18 mouse cellular contexts compared by ENCODE assay signal in genomic region chr7:33982281-33982680, GRCm38 (mm10). TPM values are rescaled to one million over a fixed set of nuclear protein-coding genes. Genes with fewer than 3 reads are reported as not detected.
DNase-seq lines count a peak whose midpoint lies in the region; ATAC-seq and TF ChIP-seq lines count a peak whose summit lies in the region.
"Not testable (repeated sequence)": the region's sequence is repeated elsewhere in the genome, so short reads cannot be mapped to it uniquely, and the experiment has no call there.
"Had no signal": no experiment of that assay in that cellular context is flagged by ENCODE, and none has a peak within 500 bp of the region (broad histone marks: within the 10 kb centered on the region; RNA-seq: fewer than 3 reads in every experiment).

No protein-coding gene starts in this region.

- not testable (repeated sequence) for H3K27me3 ChIP-seq in liver, postnatal 0 days (ENCODE audit: insufficient read depth, low read length)

- H3K4me2 ChIP-seq in liver, postnatal 0 days (ENCODE audit: low read depth, low read length): not testable (repeated sequence)

- H3K36me3 ChIP-seq in liver, postnatal 0 days (replicated peaks; ENCODE audit: insufficient read depth, low read length): not testable (repeated sequence)

- TF ChIP-seq CTCF in liver, postnatal 0 days (IDR thresholded peaks at IDR 0.05; ENCODE audit: low read depth): peak; percentile 54

- H3K9ac ChIP-seq in liver, postnatal 0 days (replicated peaks): not testable (repeated sequence)

- TF ChIP-seq EP300 in liver, postnatal 0 days (IDR thresholded peaks at IDR 0.05; ENCODE audit: low read depth): not testable (repeated sequence)

- H3K9me3 ChIP-seq in liver, postnatal 0 days (ENCODE audit: low read length): not testable (repeated sequence)

- not testable (repeated sequence) for H3K27ac ChIP-seq in liver, postnatal 0 days (ENCODE audit: low read depth)

- not testable (repeated sequence) for H3K4me1 ChIP-seq in liver, postnatal 0 days (ENCODE audit: insufficient read depth)

- H3K4me3 ChIP-seq in liver, postnatal 0 days (ENCODE audit: low read depth, low read length): not testable (repeated sequence)

- not testable (repeated sequence) for ATAC-seq in liver, postnatal 0 days

- 24% methylated on average over 7 of the region's 9 CpGs for WGBS in liver, postnatal 0 days (ENCODE audit: insufficient replicate concordance)

- DNase-seq in R1 (ENCODE audit: low read depth, low spot score): peak; percentile 58
- DNase-seq in cerebellum, adult 8-10 months: peak; percentile 2
- DNase-seq in gastrocnemius, adult 18-20 months (ENCODE audit: low spot score): peak; percentile 12
- peak; percentile 14 for DNase-seq in induced T-regulatory cell, adult 2 months (ENCODE audit: low read depth)
- DNase-seq in layer of hippocampus, adult 11-12 months (ENCODE audit: low spot score): peak; percentile 20
- peak; percentile 37 for DNase-seq in liver, postnatal 0 days
- DNase-seq in retina, embryonic 14.5 days (ENCODE audit: low spot score): peak; percentile 63
- DNase-seq in urinary bladder, postnatal 25 days (ENCODE audit: low spot score): peak; percentile 12

RNA-seq across cellular contexts. Expression of gene Scgb2b27, which starts 31.5 kb away (rescaled TPM):
- not detected for total RNA-seq in gastrocnemius, adult 18-20 months (2021)
- polyA plus RNA-seq in liver, postnatal 0 days (2015; fragmentation: Nextera tagmentation; extraction: Ambion mirVana): not detected in 2 replicates
- total RNA-seq: granulocyte monocyte progenitor cell, adult 5-6 weeks; layer of hippocampus, postnatal 36 days had no signal
- polyA plus RNA-seq: embryonic facial prominence, embryonic 12.5 days; forebrain, embryonic 14.5 days; hindbrain, embryonic 14.5 days; liver, embryonic 12.5 days; midbrain, embryonic 12.5 days; neural tube, embryonic 13.5 days; spleen, adult 2 months; thymus, postnatal 0 days had no signal

RNA-seq across cellular contexts. Expression of gene Scgb2b26, which starts 37.4 kb away (rescaled TPM):
- not detected for total RNA-seq in gastrocnemius, adult 18-20 months (2021)
- not detected in 2 replicates for polyA plus RNA-seq in liver, postnatal 0 days (2015; fragmentation: Nextera tagmentation; extraction: Ambion mirVana)
- total RNA-seq: granulocyte monocyte progenitor cell, adult 5-6 weeks; layer of hippocampus, postnatal 36 days had no signal
- polyA plus RNA-seq: embryonic facial prominence, embryonic 12.5 days; forebrain, embryonic 14.5 days; hindbrain, embryonic 14.5 days; liver, embryonic 12.5 days; midbrain, embryonic 12.5 days; neural tube, embryonic 13.5 days; spleen, adult 2 months; thymus, postnatal 0 days had no signal

RNA-seq across cellular contexts. Expression of gene Scgb1b27, which starts 39.0 kb away (rescaled TPM):
- total RNA-seq in gastrocnemius, adult 18-20 months (2021): not detected
- not detected in 2 replicates for polyA plus RNA-seq in liver, postnatal 0 days (2015; fragmentation: Nextera tagmentation; extraction: Ambion mirVana)
- total RNA-seq: granulocyte monocyte progenitor cell, adult 5-6 weeks; layer of hippocampus, postnatal 36 days had no signal
- polyA plus RNA-seq: embryonic facial prominence, embryonic 12.5 days; forebrain, embryonic 14.5 days; hindbrain, embryonic 14.5 days; liver, embryonic 12.5 days; midbrain, embryonic 12.5 days; neural tube, embryonic 13.5 days; spleen, adult 2 months; thymus, postnatal 0 days had no signal

Comparison
In these comparisons a context has a peak if more than half of its experiments do, and no peak if none do; other contexts are left out.
1. DNase-seq: peak in every context shown above with its lines; median percentile 63 in retina, embryonic 14.5 days; 58 in R1; 37 in liver, postnatal 0 days; 20 in layer of hippocampus, adult 11-12 months; 14 in induced T-regulatory cell, adult 2 months; 12 in gastrocnemius, adult 18-20 months; 12 in urinary bladder, postnatal 25 days; 2 in cerebellum, adult 8-10 months.